Mouse (Mus musculus) heart, postnatal 10 days (tissue): ENCODE measurements around the gene Hist1h3e. TPM values are rescaled to one million over a fixed set of nuclear protein-coding genes. Genes with fewer than 3 reads are reported as not detected.
"Not testable (repeated sequence)": the region's sequence is repeated elsewhere in the genome, so short reads cannot be mapped to it uniquely, and the experiment has no call there.

ENCODE experiments used
- DNase-seq, 2 experiments: peaks; one replicate each; pipeline ENCODE4 v3.0.0; 2021
- intact Hi-C: fragments of 180-260 bp; cut with DNase I; formaldehyde crosslinking; loops from one replicate; pipeline ENCODE4 v1.15.1; 2025
- total RNA-seq, 2 experiments: library from RNA; stranded (reverse); gene quantifications; 2 replicates each; pipeline ENCODE4 v1.2.3; 2021

Hist1h3e gene
- total RNA-seq, 2 experiments from 2014 or later = 125 to 161 TPM

DNA sequence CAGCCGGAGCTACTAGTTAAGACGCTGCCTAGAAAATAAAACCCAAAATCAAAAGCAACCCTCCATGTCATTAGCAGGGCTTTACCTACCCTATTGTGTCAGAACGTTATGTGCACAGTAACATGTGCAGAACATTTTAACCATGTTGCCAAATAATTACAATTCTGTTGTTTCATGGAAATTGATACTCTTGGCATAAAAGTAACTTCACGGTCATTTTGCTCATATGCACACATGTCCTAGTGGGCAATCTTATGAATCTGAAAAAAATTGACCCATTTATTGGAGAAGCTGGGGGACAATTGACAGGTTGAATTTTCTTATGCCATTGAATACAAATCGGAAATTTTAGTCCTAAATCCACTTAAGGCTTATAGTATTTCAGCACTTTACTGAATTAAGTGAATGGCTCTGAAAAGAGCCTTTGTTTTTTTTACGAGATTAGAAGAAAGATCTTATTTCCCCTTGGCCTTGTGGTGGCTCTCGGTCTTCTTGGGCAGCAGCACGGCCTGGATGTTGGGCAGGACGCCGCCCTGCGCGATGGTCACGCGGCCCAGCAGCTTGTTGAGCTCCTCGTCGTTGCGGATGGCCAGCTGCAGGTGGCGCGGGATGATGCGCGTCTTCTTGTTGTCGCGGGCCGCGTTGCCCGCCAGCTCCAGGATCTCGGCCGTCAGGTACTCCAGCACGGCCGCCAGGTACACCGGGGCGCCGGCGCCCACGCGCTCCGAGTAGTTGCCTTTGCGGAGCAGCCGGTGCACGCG, 8.3 kb upstream of the Hist1h3e start:
- DNase-seq, intact Hi-C loops: not testable (repeated sequence)

DNA sequence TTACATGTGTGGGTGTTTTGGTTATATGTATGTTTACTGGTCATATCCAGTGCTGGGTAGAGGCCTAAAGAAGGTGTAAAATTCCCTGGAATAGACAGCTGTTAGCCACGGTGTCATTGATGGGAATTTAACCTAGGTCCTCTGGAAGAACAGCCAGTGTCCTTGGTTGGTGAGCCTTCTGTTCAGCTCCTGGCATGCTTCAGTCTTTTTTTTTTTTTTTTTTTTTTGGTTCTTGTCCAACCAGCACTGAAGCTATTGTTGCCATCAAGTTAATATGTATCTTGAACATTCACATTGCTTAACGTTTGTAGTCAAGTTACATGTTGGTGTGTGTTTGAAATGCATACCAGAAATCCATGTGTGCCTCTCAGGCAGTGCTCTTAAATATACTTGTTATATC, 2.3 kb upstream of the Hist1h3e start:
- DNase-seq = no peak
- intact Hi-C loops = no loop called here

DNA sequence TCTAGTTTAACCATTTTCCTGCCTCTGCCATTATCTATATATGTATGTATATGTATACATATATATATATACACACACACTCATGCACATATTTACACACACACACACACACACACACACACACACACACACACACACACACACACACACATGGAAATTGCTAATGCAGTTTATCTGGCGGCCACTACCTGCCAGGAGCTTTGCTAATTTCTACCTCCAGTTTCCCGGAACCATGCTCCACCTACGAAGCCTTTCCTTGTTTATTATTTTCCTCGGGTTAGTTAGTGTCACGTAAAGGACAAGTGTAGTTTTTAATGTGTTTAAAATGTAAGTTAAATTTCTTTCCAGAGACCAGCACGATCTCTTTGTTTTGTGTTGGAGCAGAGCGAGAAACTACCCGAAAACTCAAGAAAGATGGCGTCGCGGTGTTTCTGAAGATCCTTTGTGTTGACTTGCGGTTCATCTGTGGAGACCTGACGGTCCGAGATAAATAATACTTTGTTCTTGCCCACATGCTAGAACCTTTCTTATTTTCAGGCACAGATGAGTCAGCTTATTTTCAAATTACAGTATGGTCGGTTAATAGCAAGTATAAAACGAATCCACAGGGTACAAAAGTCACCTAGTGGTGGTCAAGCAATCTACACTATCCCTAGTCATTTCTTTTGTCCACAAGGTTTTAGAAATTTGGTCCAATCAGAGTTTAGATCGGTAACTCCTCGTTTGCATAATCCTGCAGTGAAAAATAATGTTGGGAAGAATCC, 712 bp upstream of the Hist1h3e start:
- intact Hi-C loops = no loop called here
- peak; percentile 62 to 70 for DNase-seq

DNA sequence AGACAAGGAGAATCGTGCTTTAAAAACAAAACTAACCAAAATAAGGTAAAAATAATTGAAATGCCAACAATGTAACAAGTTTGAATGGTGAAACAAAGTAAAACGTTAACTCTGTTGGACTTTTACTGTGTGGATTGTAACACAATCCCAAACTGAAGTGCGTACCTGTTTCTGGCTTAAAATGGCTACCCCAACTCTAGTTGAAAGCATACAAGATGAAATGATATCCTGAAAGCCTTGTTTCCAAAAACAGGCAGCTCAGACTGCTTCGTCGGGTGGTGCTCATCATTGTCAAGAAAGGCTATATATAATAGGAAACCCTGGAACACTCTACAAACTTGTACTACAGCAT, 662 bp downstream of the Hist1h3e start:
- DNase-seq, intact Hi-C loops: not testable (repeated sequence)

GRCm38 (mm10) chr13:23560699-23561098, 1.5 kb downstream of the Hist1h3e start:
- DNase-seq, intact Hi-C loops: not testable (repeated sequence)

GRCm38 (mm10) chr13:23556906-23557305, 5.3 kb downstream of the Hist1h3e start:
- intact Hi-C loops = no loop called here
- DNase-seq = no peak

DNA sequence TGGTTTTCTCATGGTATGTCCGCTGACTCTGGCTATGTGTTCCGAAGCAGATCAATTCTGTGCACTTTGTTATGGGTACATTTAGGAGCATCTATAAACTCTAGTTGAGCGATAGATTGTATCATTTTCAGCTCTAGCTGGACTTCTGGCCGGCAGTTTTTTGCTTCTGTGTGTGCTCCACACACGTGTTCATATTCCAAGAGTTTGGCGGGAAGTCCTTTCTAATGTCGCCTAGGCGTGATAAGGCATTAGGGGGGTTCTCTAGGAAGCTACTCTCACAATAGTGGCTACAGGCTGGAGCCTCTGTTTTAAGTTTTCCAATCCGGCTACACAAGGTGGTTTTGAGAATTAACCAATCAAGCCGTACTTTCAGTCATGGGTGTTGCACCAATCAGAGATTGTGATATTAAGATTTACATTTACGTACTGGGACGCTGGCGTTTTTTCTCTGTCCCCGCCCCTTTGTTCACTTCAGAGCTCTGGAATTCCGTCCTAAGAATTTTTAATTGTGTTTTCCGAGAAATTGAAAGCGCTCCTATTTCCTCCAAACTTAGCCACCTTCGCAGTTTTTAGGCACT, 6.2 kb downstream of the Hist1h3e start:
- DNase-seq = peak; percentile 85

DNA sequence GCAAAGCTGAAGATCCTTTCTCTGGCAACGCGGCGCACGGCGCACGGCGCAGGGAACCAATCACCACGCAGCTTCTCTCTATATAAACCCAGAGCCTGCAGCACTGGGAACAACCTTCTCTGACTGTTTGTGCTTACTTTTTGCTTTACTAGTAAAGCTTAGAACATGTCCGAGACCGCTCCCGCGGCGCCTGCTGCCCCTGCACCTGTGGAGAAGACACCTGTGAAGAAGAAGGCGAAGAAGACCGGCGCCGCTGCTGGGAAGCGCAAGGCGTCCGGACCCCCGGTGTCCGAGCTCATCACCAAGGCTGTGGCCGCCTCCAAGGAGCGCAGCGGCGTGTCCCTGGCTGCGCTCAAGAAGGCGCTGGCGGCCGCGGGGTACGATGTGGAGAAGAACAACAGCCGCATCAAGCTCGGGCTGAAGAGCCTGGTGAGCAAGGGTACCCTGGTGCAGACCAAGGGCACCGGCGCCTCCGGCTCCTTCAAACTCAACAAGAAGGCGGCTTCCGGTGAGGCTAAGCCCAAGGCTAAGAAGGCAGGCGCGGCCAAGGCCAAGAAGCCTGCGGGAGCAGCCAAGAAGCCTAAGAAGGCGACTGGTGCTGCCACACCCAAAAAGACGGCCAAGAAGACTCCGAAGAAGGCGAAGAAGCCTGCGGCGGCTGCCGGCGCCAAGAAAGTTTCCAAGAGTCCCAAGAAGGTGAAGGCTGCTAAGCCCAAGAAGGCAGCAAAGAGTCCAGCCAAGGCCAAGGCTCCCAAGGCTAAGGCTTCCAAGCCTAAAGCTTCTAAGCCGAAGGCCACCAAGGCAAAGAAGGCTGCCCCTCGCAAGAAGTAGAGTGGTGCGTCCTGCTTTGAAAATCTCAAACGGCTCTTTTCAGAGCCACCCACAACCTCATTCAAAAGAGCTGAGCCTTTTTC, 7.0 kb downstream of the Hist1h3e start:
- peak; percentile 86 for DNase-seq
- intact Hi-C loops = no loop called here

More for the DNA sequence above, 6.2 kb downstream of the Hist1h3e start:
- intact Hi-C loops = no loop called here

- intact Hi-C loops = no loop called here
- DNase-seq = peak in 1 of 2 experiments; percentile 41
These were observed 7.8 kb downstream of the Hist1h3e start for GRCm38 (mm10) chr13:23554393-23554792.

DNA sequence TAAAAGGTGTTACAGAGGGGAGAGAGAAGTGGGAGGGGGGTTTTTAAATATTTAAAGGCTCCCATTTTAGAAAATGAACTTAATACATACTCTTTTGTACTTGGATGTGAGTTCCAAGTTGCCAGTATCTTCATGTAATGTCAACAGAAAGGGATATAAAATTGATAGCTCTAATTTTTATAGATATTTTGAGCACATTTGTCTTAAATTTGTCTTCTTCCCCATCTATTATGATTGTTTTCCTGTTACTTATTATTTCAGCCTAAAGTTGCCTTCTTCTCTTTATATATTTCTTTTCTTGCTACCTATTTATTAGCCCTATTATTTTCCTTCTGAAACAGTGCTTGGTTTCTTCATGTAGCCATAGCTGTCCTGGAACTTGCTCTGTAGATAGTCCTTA, 9.2 kb downstream of the Hist1h3e start, which contains the start of gene Hist1h1d:
TSS of gene Hist1h1d (plus strand) at position 301 of the 400 bp plus-strand sequence.
- intact Hi-C loops = no loop called here
- no peak for DNase-seq

GRCm38 (mm10) chr13:23551931-23552914, 9.9 kb downstream of the Hist1h3e start:
- DNase-seq = peak in 1 of 2 experiments; percentile 6
- intact Hi-C loops = no loop called here

- intact Hi-C loops = not testable (repeated sequence)
- DNase-seq = peak; percentile 90 to 91
These were observed 10.9 kb downstream of the Hist1h3e start, which contains the start of gene Hist1h4f for GRCm38 (mm10) chr13:23551146-23551834. Hist1h4f (minus strand) TSS chr13:23551648.

- peak in 1 of 2 experiments; percentile 4 for DNase-seq
These were observed 11.4 kb downstream of the Hist1h3e start for GRCm38 (mm10) chr13:23550761-23551145.

DNA sequence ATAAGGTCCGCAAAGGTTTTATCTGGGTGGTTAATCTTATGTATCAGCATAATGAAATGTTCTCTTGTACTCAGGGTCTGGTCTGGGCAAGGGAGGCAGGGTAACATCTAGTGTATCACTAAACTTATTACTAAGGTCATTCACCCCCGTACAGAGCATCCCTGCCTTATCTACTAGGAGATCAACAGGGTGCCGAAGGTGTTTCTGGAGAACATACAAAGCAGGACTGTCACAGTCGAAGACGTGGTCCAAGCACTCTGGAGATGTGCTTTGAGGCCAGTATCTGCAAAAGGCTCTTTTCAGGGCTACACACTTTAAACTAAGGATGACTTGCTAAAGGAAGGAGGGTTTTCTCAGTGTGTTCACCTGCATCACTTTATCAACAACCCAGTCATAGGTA, 15.5 kb downstream of the Hist1h3e start:
- no peak for DNase-seq
- intact Hi-C loops = no loop called here

More at GRCm38 (mm10) chr13:23550761-23551145, 11.4 kb downstream of the Hist1h3e start:
- intact Hi-C loops = no loop called here

- intact Hi-C loops = not testable (repeated sequence)
- peak in 1 of 2 experiments; percentile 25 for DNase-seq
These were observed 17.4 kb downstream of the Hist1h3e start for GRCm38 (mm10) chr13:23544787-23545120.

- DNase-seq = peak; percentile 87 to 88
- intact Hi-C loops = no loop called here
These were observed 18.0 kb downstream of the Hist1h3e start, which contains the start of gene Hist1h3f for GRCm38 (mm10) chr13:23543965-23544786. Hist1h3f (plus strand) TSS chr13:23544052.

DNA sequence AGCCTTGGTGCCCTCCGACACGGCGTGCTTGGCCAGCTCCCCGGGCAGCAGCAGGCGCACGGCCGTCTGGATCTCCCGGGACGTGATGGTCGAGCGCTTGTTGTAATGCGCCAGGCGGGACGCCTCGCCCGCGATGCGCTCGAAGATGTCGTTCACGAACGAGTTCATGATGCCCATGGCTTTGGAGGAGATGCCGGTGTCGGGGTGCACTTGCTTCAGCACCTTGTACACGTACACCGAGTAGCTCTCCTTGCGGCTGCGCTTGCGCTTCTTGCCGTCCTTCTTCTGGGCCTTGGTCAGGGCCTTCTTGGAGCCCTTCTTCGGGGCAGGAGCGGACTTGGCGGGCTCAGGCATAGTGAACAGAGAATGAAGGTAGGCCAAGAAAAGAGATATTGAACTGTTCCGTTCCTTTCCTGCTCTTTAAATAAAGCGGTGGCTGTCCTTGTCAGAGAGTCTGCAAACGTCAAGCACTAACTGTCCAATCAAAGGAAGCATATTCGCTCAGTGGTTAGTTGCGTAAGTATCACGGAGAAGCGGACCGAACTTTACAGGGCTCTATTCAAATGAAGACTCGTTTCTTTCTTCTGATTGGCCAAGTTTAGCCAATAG, 19.1 kb downstream of the Hist1h3e start, which contains the start of gene Hist1h2bh:
TSS of gene Hist1h2bh (minus strand) at position 394 of the 609 bp plus-strand sequence.
- intact Hi-C loops = not testable (repeated sequence)
- peak; percentile 85 to 86 for DNase-seq
